Mouse (Mus musculus): Measurements from ENCODE around the gene Oard1. TPM values are rescaled to one million over a fixed set of nuclear protein-coding genes. Genes with fewer than 3 reads are reported as not detected.

Oard1 gene
- total and polyA plus RNA-seq, 2 experiments from 2014 or later, result 12.9 to 28.0 TPM

DNA sequence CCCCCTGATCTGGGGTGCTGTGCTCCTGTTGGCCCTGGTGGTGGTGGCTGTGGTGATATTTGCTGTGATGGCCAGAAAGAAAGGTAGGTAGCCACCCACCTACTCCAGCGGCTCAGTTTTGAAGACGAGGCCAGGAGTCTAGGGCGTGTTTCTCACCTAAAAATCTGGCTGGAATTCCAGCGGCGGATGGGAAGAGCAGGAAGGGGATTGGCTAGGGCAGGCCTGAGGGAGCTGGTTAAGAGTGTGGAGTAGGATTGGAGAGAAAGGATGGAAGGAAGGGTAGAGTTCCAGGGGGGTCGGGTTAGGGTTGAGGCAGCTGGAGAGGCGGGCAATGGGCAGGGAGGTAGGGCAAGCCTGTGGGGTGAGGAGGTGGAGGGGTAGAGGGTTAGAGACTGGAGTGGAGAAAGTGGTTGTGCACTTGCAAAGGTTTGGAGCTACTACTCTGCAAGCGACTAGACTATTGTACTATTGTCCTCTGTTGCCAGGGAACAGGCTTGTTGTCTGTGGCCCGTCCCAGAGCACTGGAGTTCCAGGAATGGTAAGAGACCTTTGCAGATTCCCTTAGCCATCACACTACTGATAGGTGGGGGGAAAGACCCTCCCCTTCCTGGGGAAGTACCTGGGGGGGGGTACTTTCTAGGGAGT lies 44.2 kb upstream of the Oard1 start:
- DNase-seq (ENCODE audit: low spot score) (no peak), ATAC-seq (ENCODE audit: low FRiP score) (no peak)
- Histone ChIP-seq H3K4me1 (ENCODE audit: insufficient read depth, low read length) (no peaks in the 10 kb centered on the region), H3K9ac (replicated peaks; ENCODE audit: low read length, poor library complexity, severe bottlenecking) (no peak overlapping the region), H3K36me3 (ENCODE audit: insufficient read depth, low read length) (no peaks in the 10 kb centered on the region), H3K4me3 (ENCODE audit: low read depth, low read length) (no peak overlapping the region), H3K27ac (ENCODE audit: low read depth, low read length) (no peak overlapping the region), H3K9me3 (ENCODE audit: low read length) (no peaks in the 10 kb centered on the region), H3K4me2 (ENCODE audit: low read depth, low read length, poor library complexity, severe bottlenecking) (no peak overlapping the region), H3K27me3 (ENCODE audit: insufficient read depth, low read length) (no peaks in the 10 kb centered on the region)
- WGBS, result 69% methylated on average over 9 of the region's 9 CpGs
- no peak for TF ChIP-seq CTCF (IDR thresholded peaks at IDR 0.05)

GRCm38 (mm10) chr17:48366806-48367205 lies 43.0 kb upstream of the Oard1 start:
- TF ChIP-seq CTCF (IDR thresholded peaks at IDR 0.05), result no peak
- no peak overlapping the region for H3K4me3 ChIP-seq (ENCODE audit: low read depth, low read length)
- H3K27me3 ChIP-seq (ENCODE audit: insufficient read depth, low read length), result no peaks in the 10 kb centered on the region
- H3K36me3 ChIP-seq (ENCODE audit: insufficient read depth, low read length), result no peaks in the 10 kb centered on the region
- no peaks in the 10 kb centered on the region for H3K4me1 ChIP-seq (ENCODE audit: insufficient read depth, low read length)
- H3K4me2 ChIP-seq (ENCODE audit: low read depth, low read length, poor library complexity, severe bottlenecking), result no peak overlapping the region
- DNase-seq (ENCODE audit: low spot score) (no peak), ATAC-seq (ENCODE audit: low FRiP score) (no peak)
- H3K9ac ChIP-seq (replicated peaks; ENCODE audit: low read length, poor library complexity, severe bottlenecking), result no peak overlapping the region
- H3K9me3 ChIP-seq (ENCODE audit: low read length), result no peaks in the 10 kb centered on the region
- WGBS, result 93% methylated on average over 5 of the region's 5 CpGs
- no peak overlapping the region for H3K27ac ChIP-seq (ENCODE audit: low read depth, low read length)

DNA sequence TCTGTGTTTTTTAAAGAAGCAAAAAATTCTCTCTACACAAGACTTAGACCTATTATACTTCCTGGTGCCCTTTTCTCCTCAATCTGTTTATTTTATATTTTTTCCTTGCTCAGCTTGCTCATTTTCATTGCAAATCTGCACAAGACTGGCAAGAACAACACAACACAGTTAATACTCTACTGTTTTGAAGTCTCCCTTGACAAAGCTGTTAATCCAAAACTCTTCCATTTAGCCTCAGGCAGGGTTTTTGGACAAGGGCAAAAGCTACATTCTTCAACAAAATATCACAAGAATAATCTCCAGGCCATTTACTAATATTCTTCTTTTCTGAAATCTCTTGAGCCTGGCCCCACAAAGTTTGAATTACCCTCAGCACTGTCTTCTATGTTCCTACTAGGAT lies 38.2 kb upstream of the Oard1 start:
- H3K9ac ChIP-seq (replicated peaks; ENCODE audit: low read length, poor library complexity, severe bottlenecking), result no peak overlapping the region
- H3K4me2 ChIP-seq (ENCODE audit: low read depth, low read length, poor library complexity, severe bottlenecking), result no peak overlapping the region
- no peak overlapping the region for H3K27ac ChIP-seq (ENCODE audit: low read depth, low read length)
- H3K4me1 ChIP-seq (ENCODE audit: insufficient read depth, low read length), result no peaks in the 10 kb centered on the region
- H3K36me3 ChIP-seq (ENCODE audit: insufficient read depth, low read length), result no peaks in the 10 kb centered on the region
- no peak overlapping the region for H3K4me3 ChIP-seq (ENCODE audit: low read depth, low read length)
- H3K9me3 ChIP-seq (ENCODE audit: low read length), result no peaks in the 10 kb centered on the region
- no peak for DNase-seq (ENCODE audit: low spot score)
- no peaks in the 10 kb centered on the region for H3K27me3 ChIP-seq (ENCODE audit: insufficient read depth, low read length)
- no peak for TF ChIP-seq CTCF (IDR thresholded peaks at IDR 0.05)
- ATAC-seq (ENCODE audit: low FRiP score), result no peak

DNA sequence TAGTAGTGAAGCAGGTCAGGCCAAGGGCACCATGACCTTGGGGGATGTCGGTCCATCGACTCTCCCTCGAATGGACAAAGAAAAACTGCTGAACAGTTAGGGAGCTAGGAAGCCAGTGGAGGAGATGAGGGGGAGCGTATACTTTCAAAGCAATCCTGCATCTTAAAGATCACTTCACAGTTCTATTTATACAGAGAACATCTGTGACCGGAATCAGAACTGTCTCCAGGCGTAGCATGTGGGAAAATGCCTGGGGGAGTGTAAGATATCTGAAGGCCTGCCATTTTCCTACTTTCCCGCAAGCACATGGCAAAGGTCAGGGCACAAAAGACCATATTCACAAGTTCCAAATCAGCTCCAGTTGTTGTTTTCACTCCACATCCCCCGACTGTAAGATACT lies 36.8 kb upstream of the Oard1 start:
- Histone ChIP-seq H3K4me2 (ENCODE audit: low read depth, low read length, poor library complexity, severe bottlenecking) (no peak overlapping the region), H3K9ac (replicated peaks; ENCODE audit: low read length, poor library complexity, severe bottlenecking) (no peak overlapping the region), H3K4me1 (ENCODE audit: insufficient read depth, low read length) (no peaks in the 10 kb centered on the region), H3K4me3 (ENCODE audit: low read depth, low read length) (no peak overlapping the region), H3K27me3 (ENCODE audit: insufficient read depth, low read length) (no peaks in the 10 kb centered on the region), H3K27ac (ENCODE audit: low read depth, low read length) (no peak overlapping the region), H3K36me3 (ENCODE audit: insufficient read depth, low read length) (no peaks in the 10 kb centered on the region), H3K9me3 (ENCODE audit: low read length) (no peaks in the 10 kb centered on the region)
- TF ChIP-seq CTCF (IDR thresholded peaks at IDR 0.05), result no peak
- ATAC-seq (ENCODE audit: low FRiP score) (no peak), DNase-seq (ENCODE audit: low spot score) (no peak)
- WGBS, result 87% methylated on average over 8 of the region's 8 CpGs

DNA sequence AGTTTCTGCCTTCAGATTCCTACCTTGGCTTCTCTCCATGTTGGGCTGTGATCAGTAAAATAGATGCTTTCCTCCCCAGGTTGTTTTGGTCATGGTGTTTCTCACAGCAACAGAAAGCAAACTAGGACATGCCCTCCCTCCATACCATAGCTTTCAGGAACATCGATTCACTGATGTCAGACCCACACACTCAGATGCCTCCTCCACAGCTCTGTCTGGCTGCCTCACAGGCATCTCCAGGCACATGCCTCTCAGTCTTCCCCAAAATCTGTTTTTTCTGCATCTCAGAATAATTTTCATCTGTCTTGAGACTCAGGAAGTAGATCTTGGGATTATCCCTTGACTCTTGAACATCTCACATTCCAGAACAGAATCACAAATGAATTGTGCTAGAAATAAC lies 33.7 kb upstream of the Oard1 start:
- 88% methylated on average over 1 of the region's 1 CpGs for WGBS
- DNase-seq (ENCODE audit: low spot score) (no peak), ATAC-seq (ENCODE audit: low FRiP score) (no peak)
- Histone ChIP-seq H3K27me3 (ENCODE audit: insufficient read depth, low read length) (no peaks in the 10 kb centered on the region), H3K4me1 (ENCODE audit: insufficient read depth, low read length) (no peaks in the 10 kb centered on the region), H3K4me3 (ENCODE audit: low read depth, low read length) (no peak overlapping the region), H3K36me3 (ENCODE audit: insufficient read depth, low read length) (no peaks in the 10 kb centered on the region), H3K9ac (replicated peaks; ENCODE audit: low read length, poor library complexity, severe bottlenecking) (no peak overlapping the region), H3K9me3 (ENCODE audit: low read length) (no peaks in the 10 kb centered on the region), H3K27ac (ENCODE audit: low read depth, low read length) (no peak overlapping the region), H3K4me2 (ENCODE audit: low read depth, low read length, poor library complexity, severe bottlenecking) (no peak overlapping the region)
- TF ChIP-seq CTCF (IDR thresholded peaks at IDR 0.05), result no peak

- ATAC-seq (ENCODE audit: low FRiP score), result no peak
- no peaks in the 10 kb centered on the region for H3K9me3 ChIP-seq (ENCODE audit: low read length)
- H3K27ac ChIP-seq (ENCODE audit: low read depth, low read length), result no peak overlapping the region
- H3K4me2 ChIP-seq (ENCODE audit: low read depth, low read length, poor library complexity, severe bottlenecking), result no peak overlapping the region
- no peak for DNase-seq (ENCODE audit: low spot score)
- no peak overlapping the region for H3K9ac ChIP-seq (replicated peaks; ENCODE audit: low read length, poor library complexity, severe bottlenecking)
- H3K36me3 ChIP-seq (ENCODE audit: insufficient read depth, low read length), result no peaks in the 10 kb centered on the region
- H3K4me1 ChIP-seq (ENCODE audit: insufficient read depth, low read length), result no peaks in the 10 kb centered on the region
- no peak overlapping the region for H3K4me3 ChIP-seq (ENCODE audit: low read depth, low read length)
- H3K27me3 ChIP-seq (ENCODE audit: insufficient read depth, low read length), result no peaks in the 10 kb centered on the region
- no peak for TF ChIP-seq CTCF (IDR thresholded peaks at IDR 0.05)
These were observed 30.8 kb upstream of the Oard1 start for GRCm38 (mm10) chr17:48379050-48379449.
